Mouse (Mus musculus) ES-E14 (cell line): Measurements from ENCODE around the gene Tcl1b1. TPM values are rescaled to one million over a fixed set of nuclear protein-coding genes. Genes with fewer than 3 reads are reported as not detected.

ENCODE experiments used
- DNase-seq: peaks from one replicate; pipeline ENCODE4 v3.0.0-alpha.2; 2013; ENCODE audit warnings: low read depth, low spot score
- H3K27ac ChIP-seq: 2 replicates; pipeline ENCODE4 v1.5.1; 2012; ENCODE audit warnings: low read depth, mild to moderate bottlenecking, low read length, moderate library complexity, mixed read lengths; ENCODE audit not compliant: poor library complexity, insufficient read depth, severe bottlenecking
- H3K36me3 ChIP-seq: 2 replicates; pipeline ENCODE4 v1.6.1; 2012; ENCODE audit warnings: mild to moderate bottlenecking, low read length, moderate library complexity, mixed read lengths; ENCODE audit not compliant: control insufficient read depth, poor library complexity, insufficient read depth, severe bottlenecking
- H3K4me1 ChIP-seq, 2 experiments: fragments of 150-350 bp in 1 of 2; sonication (generic) in 1 of 2; 2 replicates each; pipeline ENCODE4 v1.6.1; 2012; ENCODE audit warnings: low read length in 2 of 2, mild to moderate bottlenecking in 1 of 2, mixed read lengths in 1 of 2; ENCODE audit not compliant: control insufficient read depth in 2 of 2, insufficient read depth in 2 of 2, poor library complexity in 1 of 2
- H3K4me3 ChIP-seq, 2 experiments: fragments of 150-350 bp in 1 of 2; sonication (generic) in 1 of 2; 2 replicates each; pipeline ENCODE4 v1.5.1; 2012; ENCODE audit warnings: low read length in 2 of 2, low read depth in 1 of 2, mild to moderate bottlenecking in 1 of 2, mixed read lengths in 1 of 2; ENCODE audit not compliant: insufficient read depth in 1 of 2, poor library complexity in 1 of 2, severe bottlenecking in 1 of 2
- H3K9ac ChIP-seq: 2 replicates; pipeline ENCODE4 v1.6.1; 2012; ENCODE audit warnings: low read depth, mild to moderate bottlenecking, low read length, mixed read lengths; ENCODE audit not compliant: poor library complexity, insufficient read depth, severe bottlenecking
- H3K9me3 ChIP-seq: fragments of 150-350 bp; sonication (generic); 2 replicates; pipeline ENCODE4 v1.6.1; 2012; ENCODE audit warnings: low read depth, mild to moderate bottlenecking, low read length; ENCODE audit not compliant: control insufficient read depth, insufficient read depth
- CHD2 ChIP-seq: IDR thresholded peaks from 2 replicates; pipeline ENCODE4 v1.6.1; 2014; ENCODE audit warnings: mild to moderate bottlenecking, low read depth, low read length, inconsistent platforms
- HCFC1 ChIP-seq: IDR thresholded peaks from 2 replicates; pipeline ENCODE4 v1.6.1; 2012; ENCODE audit warnings: low read length, inconsistent platforms, borderline replicate concordance; ENCODE audit not compliant: insufficient read depth
- MAFK ChIP-seq: IDR thresholded peaks from 2 replicates; pipeline ENCODE4 v1.6.1; 2014; ENCODE audit warnings: mild to moderate bottlenecking, low read depth, low read length, inconsistent platforms; ENCODE audit not compliant: insufficient read depth
- ZC3H11A ChIP-seq: IDR thresholded peaks from 2 replicates; pipeline ENCODE4 v1.6.1; 2012; ENCODE audit warnings: low read depth, mild to moderate bottlenecking, inconsistent platforms, low read length, borderline replicate concordance
- ZNF384 ChIP-seq: IDR thresholded peaks from 2 replicates; pipeline ENCODE4 v1.6.1; 2012; ENCODE audit warnings: low read depth, low read length, inconsistent platforms
- in situ Hi-C, 2 experiments: fragments of 600-800 bp; cut with MboI; formaldehyde crosslinking; loops; one replicate each; pipeline ENCODE4 v1.15.1; 2025; ENCODE audit warnings: low sequenced_read_pairs in 2 of 2, inconsistent platforms in 1 of 2; ENCODE audit not compliant: unreplicated experiment in 2 of 2
- total RNA-seq: library from RNA; depleted of rRNA; stranded (reverse); fragments of 300-350 nt; gene quantifications from 2 replicates; pipeline ENCODE4 v1.2.3, GENCODE M21; 2012; rRNA removed

Tcl1b1 gene
- total RNA-seq: not detected in 2 replicates

- Histone ChIP-seq H3K4me1 (no peaks in the 10 kb centered on the region), H3K9ac (no peak within 1 kb of the TSS), H3K27ac (no peak within 1 kb of the TSS), H3K9me3 (no peaks in the 10 kb centered on the region), H3K4me3 (no peak within 1 kb of the TSS), H3K36me3 (no peaks in the 10 kb centered on the region)
- TF ChIP-seq MAFK (no peak), HCFC1 (no peak), ZNF384 (no peak), ZC3H11A (no peak), CHD2 (no peak)
- no peak for DNase-seq
- in situ Hi-C loops: no loop called here
Measured at GRCm38 (mm10) chr12:105159390-105159789, at the start of gene Tcl1b1. Gene Tcl1b1, plus strand, starts transcription at chr12:105159690.

- H3K36me3 ChIP-seq: no peaks in the 10 kb centered on the region
- in situ Hi-C loops: no loop called here
- TF ChIP-seq MAFK: no peak
- no peak for TF ChIP-seq CHD2
- TF ChIP-seq ZNF384: no peak
- no peak for TF ChIP-seq ZC3H11A
- no peak for TF ChIP-seq HCFC1
- H3K4me1 ChIP-seq: peaks cover 0 to 8% of the 10 kb centered on the region in 2 experiments; a peak in 2 of 4 replicates
- H3K4me3 ChIP-seq: no peak overlapping the region
- DNase-seq: no peak
- H3K9me3 ChIP-seq: no peaks in the 10 kb centered on the region
- H3K9ac ChIP-seq: no peak overlapping the region
- H3K27ac ChIP-seq: no peak overlapping the region
Measured at GRCm38 (mm10) chr12:105109812-105110211, 49.7 kb upstream of the Tcl1b1 start.

DNA sequence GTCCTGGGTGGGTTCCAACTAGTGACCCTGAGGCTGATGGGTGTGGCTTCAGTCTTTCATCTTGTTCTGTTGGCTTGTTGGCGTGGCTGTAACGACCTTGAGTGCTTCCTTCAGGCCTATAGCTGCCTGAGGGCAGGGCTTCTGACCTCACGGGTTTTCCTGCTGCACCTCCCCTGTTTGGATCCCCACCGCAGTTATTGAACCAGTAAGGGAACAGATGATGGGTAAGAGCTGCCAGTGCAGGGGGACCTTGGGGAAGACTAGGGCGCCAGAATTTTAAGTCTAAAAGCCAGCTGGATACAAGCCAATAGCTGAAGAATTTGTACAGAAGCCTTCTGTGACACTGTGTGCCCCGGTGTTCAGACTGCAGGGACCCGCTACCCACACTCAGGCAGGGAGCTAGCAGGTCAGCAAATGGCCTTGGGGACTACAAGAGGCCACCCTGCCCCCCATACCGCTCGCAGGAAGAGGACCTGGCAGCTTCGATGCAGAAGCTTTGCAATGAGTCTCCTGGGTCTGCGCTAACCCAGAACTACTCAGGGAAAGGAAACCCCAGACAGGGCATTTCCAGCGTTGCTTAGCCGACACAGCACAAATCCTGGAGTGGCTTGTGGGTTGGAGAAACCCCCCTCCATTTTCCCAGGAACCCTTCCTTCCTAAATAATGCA is 47.0 kb upstream of the Tcl1b1 start:
- in situ Hi-C loops: no loop called here
- no peak overlapping the region for H3K27ac ChIP-seq
- TF ChIP-seq CHD2: no peak
- TF ChIP-seq MAFK: no peak
- no peak for TF ChIP-seq ZC3H11A
- no peak for TF ChIP-seq HCFC1
- TF ChIP-seq ZNF384: no peak
- DNase-seq: peak; percentile 48
- no peak overlapping the region for H3K9ac ChIP-seq
- H3K9me3 ChIP-seq: no peaks in the 10 kb centered on the region
- H3K4me3 ChIP-seq: no peak overlapping the region
- H3K36me3 ChIP-seq: no peaks in the 10 kb centered on the region
- peaks cover 0 to 8% of the 10 kb centered on the region in 2 experiments; a peak in 2 of 4 replicates for H3K4me1 ChIP-seq

DNA sequence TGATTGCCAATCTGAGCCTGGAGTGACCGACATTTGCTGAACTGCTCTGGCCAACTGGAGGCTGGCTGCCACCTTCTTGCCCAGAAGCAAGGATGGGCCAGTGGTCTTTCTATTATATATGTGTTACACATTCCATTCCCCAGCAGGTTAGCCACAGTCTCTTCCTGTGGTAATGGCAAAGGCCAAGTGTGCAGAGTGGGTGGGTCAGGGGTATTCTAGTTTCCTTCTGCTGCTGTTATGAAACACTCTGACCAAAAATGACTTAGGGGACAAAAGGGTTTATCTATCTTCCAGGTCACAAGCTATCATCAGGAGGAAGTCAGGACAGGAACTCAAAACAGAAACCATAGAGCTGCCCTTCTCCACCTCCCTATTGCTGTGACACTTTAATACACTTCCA is 42.8 kb upstream of the Tcl1b1 start:
- no peak overlapping the region for H3K27ac ChIP-seq
- no peak overlapping the region for H3K9ac ChIP-seq
- H3K36me3 ChIP-seq: no peaks in the 10 kb centered on the region
- H3K4me3 ChIP-seq: no peak overlapping the region
- no peak for DNase-seq
- no peaks in the 10 kb centered on the region for H3K9me3 ChIP-seq
- no peak for TF ChIP-seq ZNF384
- TF ChIP-seq MAFK: no peak
- no peak for TF ChIP-seq ZC3H11A
- no peak for TF ChIP-seq CHD2
- no peak for TF ChIP-seq HCFC1
- in situ Hi-C loops: no loop called here
- H3K4me1 ChIP-seq: peaks cover 0 to 5% of the 10 kb centered on the region in 2 experiments; a peak in 1 of 4 replicates
